Mouse (Mus musculus) hindbrain, embryonic 10.5 days (tissue): ENCODE measurements around the gene Pkn1. TPM values are rescaled to one million over a fixed set of nuclear protein-coding genes. Genes with fewer than 3 reads are reported as not detected.

Experiments used
- DNase-seq: peaks from one replicate; pipeline ENCODE4 v3.0.0-alpha.2; 2017; ENCODE audit warnings: low spot score
- H3K27ac ChIP-seq: fragments of 300-500 bp; sonication (generic); 2 replicates; pipeline ENCODE4 v1.5.1; 2016; ENCODE audit warnings: mild to moderate bottlenecking, moderate library complexity
- H3K27me3 ChIP-seq: fragments of 300-500 bp; sonication (generic); 2 replicates; pipeline ENCODE4 v1.6.1; 2016; ENCODE audit warnings: mild to moderate bottlenecking; ENCODE audit not compliant: poor library complexity, insufficient read depth, severe bottlenecking
- H3K36me3 ChIP-seq: fragments of 300-500 bp; sonication (generic); 2 replicates; pipeline ENCODE4 v1.6.1; 2016; ENCODE audit warnings: mild to moderate bottlenecking, moderate library complexity
- H3K4me1 ChIP-seq: fragments of 300-500 bp; sonication (generic); replicated peaks from 2 replicates; pipeline ENCODE4 v1.6.1; 2016; ENCODE audit warnings: mild to moderate bottlenecking
- H3K4me3 ChIP-seq: fragments of 300-500 bp; sonication (generic); 2 replicates; pipeline ENCODE4 v1.5.1; 2016; ENCODE audit warnings: mild to moderate bottlenecking, moderate library complexity
- H3K9me3 ChIP-seq: fragments of 300-500 bp; sonication (generic); 2 replicates; pipeline ENCODE4 v1.6.1; 2016; ENCODE audit warnings: mild to moderate bottlenecking, moderate library complexity
- WGBS: fragments of 180-500 bp; shearing (Covaris S2); methylation state at CpG from one replicate; pipeline ENCODE4 v1.1.7; 2016; 5-methylcytosine and 5-hydroxymethylcytosine counted together
- polyA plus RNA-seq: library from polyadenylated mRNA; unstranded; fragments of >200 nt; fragmentation: Nextera tagmentation; extraction: Ambion mirVana; gene quantifications from 2 replicates; pipeline ENCODE4 v1.2.1, GENCODE M21; 2016

The Pkn1 gene
- polyA plus RNA-seq, 1 experiment from 2014 or later: 29.9 TPM

DNA sequence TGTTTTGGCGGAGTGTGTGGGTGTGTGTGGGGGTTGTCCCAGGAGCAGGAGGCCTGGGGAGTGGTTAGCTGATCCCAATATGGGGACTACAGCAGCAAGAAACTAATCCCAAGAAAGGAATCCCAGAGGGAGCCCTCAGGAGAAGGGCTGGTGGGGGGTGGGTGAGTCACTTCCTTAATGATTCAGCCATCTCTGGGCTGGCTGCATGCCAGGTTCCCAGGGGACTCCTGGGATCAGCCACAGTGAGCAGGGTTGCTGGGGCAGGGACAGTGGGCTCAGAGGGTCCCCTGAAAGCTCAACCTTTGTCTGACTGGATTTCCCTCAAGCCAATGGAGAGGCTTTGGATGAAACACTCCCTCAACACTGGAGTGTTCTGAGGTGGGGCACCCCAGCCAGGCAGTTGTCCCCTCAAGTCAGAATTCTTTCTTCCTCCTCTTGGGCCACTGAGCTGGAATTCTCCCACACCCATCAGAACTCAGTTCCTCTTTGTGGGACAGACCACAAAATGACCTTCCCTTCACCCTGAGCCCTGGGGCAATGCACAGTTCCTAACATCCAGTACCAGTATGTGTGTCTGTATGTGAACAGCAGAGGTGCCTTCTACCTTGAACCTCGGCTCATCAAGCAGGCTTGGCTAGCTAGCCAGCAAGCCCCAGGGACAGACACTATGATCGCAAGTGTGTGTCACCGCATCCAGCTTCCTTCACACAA, 39.0 kb upstream of the Pkn1 start:
- Histone ChIP-seq H3K27me3 (peaks cover 64% of the 10 kb centered on the region), H3K27ac (no peak overlapping the region), H3K9me3 (peaks cover 7% of the 10 kb centered on the region; the same call in 1 of the 2 replicates), H3K4me3 (no peak overlapping the region), H3K4me1 (peaks cover 26% of the 10 kb centered on the region), H3K36me3 (no peaks in the 10 kb centered on the region)
- WGBS: 79% methylated on average over 4 of the region's 4 CpGs
- DNase-seq: no peak

DNA sequence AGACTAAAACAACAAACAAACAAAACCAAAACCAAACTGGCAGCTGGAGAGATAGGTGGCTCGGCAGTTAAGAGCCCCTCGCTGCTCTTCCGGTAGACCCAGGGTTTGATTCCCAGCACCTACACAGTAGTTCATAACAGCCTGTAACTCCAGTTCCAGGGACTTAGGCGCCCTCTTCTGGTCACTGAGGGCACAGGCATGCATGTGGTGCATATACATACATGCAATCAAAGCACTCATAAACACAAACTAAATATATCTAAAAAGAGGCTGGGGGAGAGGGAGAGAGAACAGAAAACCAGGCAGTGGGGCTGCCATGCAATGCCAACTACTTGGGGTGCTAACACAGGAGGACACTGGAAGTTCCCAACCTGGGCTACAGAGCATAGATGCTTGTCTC, 38.4 kb upstream of the Pkn1 start:
- no peak for DNase-seq
- WGBS: 86% methylated on average over 4 of the region's 4 CpGs

DNA sequence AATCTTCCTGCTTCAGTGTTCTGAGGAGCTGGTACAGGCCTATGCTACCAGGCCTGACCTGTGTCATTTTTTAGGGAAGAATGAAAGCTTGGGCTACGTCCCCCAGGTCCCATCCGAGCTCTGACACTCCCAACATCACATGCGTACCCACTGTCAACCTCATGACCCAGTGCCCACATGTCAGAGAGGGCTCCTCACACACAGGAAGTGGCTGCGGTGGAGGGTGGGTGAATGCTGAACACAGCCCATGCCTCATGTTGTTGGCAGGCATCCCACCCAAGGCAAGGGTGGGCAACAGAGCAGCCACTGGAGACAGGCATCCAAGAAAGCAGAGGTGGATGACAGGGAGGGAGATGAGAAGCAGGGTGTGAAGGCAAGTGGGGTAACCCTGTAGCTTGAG, 37.7 kb upstream of the Pkn1 start:
- H3K27ac ChIP-seq: no peak overlapping the region
- no peaks in the 10 kb centered on the region for H3K36me3 ChIP-seq
- peaks cover 26% of the 10 kb centered on the region for H3K4me1 ChIP-seq
- H3K4me3 ChIP-seq: no peak overlapping the region
- H3K27me3 ChIP-seq: peaks cover 51% of the 10 kb centered on the region
- 84% methylated on average over 4 of the region's 4 CpGs for WGBS
- H3K9me3 ChIP-seq: peaks cover 7% of the 10 kb centered on the region; the same call in 1 of the 2 replicates
- no peak for DNase-seq

More for the DNA sequence above, 38.4 kb upstream of the Pkn1 start:
- Histone ChIP-seq H3K4me3 (no peak overlapping the region), H3K9me3 (peaks cover 7% of the 10 kb centered on the region; the same call in 1 of the 2 replicates), H3K4me1 (peaks cover 26% of the 10 kb centered on the region), H3K27ac (no peak overlapping the region), H3K27me3 (peaks cover 57% of the 10 kb centered on the region), H3K36me3 (no peaks in the 10 kb centered on the region)

DNA sequence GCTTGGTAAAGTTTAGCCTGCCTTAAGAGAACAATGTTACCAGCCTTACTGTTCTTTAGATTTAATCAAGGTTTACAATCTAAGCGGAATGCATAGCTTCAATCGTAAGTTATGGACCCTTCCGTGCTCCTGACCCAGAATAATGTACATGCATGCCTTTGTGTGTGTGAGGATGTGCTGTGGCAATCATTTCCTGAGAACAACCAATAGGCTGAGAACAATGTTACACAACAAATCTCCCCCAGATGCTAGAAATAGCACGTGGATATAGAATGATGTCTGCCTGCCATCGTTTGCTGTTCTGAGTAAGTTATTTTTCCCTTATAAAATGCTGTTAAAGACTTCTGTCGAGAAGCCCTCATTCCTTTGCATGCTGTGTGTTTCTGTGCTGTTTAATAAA, 33.9 kb upstream of the Pkn1 start:
- Histone ChIP-seq H3K4me1 (peaks cover 5% of the 10 kb centered on the region; the same call in 1 of the 2 replicates), H3K27me3 (peaks cover 19% of the 10 kb centered on the region), H3K9me3 (peaks cover 7% of the 10 kb centered on the region; the same call in 1 of the 2 replicates), H3K27ac (no peak overlapping the region), H3K4me3 (no peak overlapping the region), H3K36me3 (no peaks in the 10 kb centered on the region)
- WGBS: 83% methylated on average over 6 of the region's 6 CpGs
- DNase-seq: no peak

DNA sequence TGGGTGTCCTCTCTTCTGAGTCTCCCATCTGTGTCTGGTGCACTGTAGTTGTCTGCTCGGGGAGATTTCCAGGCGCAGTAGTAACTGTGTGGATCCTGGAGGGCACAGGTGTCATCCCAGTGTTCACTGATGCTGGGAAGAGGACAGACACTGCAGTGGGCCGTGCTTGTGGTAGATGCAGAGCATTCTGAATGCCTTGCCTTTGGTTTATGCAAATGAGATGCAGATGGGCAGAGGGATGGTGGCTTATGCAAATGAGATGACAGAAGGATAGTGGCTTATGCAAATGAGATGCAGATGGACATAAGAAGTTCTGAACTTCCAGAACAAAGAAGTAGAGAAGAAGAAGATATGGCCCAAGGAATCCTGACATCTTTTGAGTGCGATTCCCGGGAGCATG, 32.9 kb upstream of the Pkn1 start:
- Histone ChIP-seq H3K4me1 (no peaks in the 10 kb centered on the region), H3K9me3 (peaks cover 2% of the 10 kb centered on the region; the same call in 1 of the 2 replicates), H3K36me3 (no peaks in the 10 kb centered on the region), H3K27me3 (peaks cover 19% of the 10 kb centered on the region), H3K27ac (no peak overlapping the region), H3K4me3 (no peak overlapping the region)
- 72% methylated on average over 5 of the region's 5 CpGs for WGBS
- no peak for DNase-seq

DNA sequence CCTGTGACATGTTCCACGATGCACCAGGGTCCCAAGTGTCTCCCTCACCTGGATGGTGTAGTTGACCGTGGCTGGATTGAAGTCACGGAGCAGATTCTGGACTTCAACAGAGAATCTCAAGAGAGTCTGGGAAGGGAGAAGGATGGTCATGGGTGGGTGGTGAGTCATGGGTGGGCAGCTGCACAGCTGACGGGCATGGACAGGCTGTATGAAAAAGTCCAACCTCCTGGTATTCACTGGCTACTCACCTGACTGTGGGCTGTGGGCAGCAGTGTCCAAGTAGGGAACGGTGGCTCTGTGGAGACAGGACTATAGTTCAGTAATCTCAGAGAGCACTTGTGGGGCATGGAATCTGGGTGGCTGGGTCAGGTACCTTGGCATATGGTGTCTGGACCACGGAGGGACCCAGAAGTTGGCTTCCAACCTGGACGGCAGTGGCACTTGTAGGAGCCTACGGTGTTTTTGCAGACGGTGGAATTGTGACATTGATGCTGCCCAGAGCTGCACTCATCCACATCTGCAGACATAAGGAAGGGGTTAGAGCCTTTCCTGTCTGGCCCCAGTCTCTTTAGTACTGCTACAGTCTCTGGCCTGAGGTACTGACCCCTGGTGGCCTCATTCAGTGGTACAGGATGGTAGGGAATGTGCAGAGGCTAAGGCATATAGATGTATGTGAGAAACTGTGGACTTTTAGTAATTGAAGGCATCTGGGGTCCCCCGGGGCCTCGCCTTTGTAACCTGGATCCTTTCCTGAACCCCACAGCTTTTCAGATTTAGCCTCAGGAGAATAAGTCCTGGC, 30.2 kb upstream of the Pkn1 start:
- Histone ChIP-seq H3K4me3 (no peak overlapping the region), H3K27ac (no peak overlapping the region), H3K4me1 (no peaks in the 10 kb centered on the region), H3K27me3 (peaks cover 10% of the 10 kb centered on the region), H3K9me3 (no peaks in the 10 kb centered on the region), H3K36me3 (peaks cover 23% of the 10 kb centered on the region)
- peak; percentile 63 for DNase-seq
- 79% methylated on average over 11 of the region's 11 CpGs for WGBS

DNA sequence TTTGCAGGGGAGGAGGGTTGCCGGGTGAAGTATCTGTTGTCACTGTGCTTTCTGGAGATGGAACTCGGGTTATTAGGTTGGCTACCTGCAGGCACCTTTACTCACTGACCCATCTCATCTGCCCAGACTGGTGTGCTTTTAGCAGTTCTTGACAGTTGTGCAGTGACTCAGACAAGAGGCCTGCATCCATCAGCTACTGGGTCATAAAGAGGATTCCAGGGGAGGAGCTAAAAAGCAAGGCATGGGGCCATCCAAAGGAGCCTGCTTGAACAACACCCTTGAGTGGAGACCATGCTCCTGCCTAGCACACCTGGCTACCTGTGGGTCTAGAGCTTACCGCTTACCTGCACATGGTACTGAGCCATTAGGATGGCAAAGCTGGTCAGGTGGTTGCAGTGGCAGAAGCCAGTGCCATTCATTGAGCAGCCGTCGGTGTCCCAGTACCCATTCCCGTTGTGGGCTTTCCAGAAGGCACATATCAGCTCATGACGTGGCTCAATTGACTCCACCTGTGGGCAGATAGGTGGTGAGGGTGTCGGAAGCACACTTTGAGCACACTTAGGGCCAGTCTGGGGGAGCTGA, 26.6 kb upstream of the Pkn1 start:
- 94% methylated on average over 8 of the region's 8 CpGs for WGBS
- Histone ChIP-seq H3K36me3 (peaks cover 59% of the 10 kb centered on the region), H3K27me3 (no peaks in the 10 kb centered on the region), H3K4me3 (no peak overlapping the region), H3K27ac (no peak overlapping the region), H3K4me1 (no peaks in the 10 kb centered on the region), H3K9me3 (no peaks in the 10 kb centered on the region)
- DNase-seq: no peak

DNA sequence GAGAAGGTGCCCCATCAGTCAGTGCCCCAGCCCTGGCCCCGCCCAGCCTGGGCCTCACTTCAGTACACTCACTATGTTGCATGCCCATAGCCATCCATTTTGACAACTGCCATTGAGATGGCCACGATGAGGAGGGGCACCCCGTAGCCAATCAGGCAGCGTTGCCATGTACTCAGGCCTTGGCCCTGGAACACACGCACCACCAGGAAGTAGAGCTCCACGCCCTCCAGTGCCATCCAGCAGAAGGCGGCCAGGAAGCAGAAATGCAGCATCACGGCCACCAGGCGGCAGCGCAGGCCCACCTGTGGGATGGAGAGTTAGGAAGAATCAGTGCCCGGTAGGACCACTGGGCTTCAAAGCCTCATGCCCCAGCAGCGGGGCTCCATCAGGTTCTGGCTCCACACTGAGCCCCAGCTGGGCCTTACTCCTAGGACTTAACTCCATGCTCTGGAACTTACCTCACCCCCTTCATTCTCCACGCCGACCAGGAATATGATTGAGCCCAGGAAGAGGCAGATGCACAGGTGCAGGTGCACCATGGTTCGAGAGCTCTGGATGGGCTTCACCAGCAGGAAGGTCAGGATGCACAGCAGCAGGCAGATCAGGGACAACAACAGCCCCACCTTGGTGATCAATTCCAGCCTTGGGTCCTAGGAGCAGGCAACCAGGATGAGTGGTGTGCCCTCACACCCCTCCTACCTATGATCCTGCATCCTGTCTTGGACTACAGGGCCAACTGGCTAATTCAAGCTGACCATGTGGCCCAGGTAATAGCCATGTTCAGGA, 25.9 kb upstream of the Pkn1 start:
- Histone ChIP-seq H3K9me3 (no peaks in the 10 kb centered on the region), H3K4me1 (no peaks in the 10 kb centered on the region), H3K27me3 (no peaks in the 10 kb centered on the region), H3K4me3 (no peak overlapping the region), H3K27ac (no peak overlapping the region), H3K36me3 (peaks cover 66% of the 10 kb centered on the region)
- WGBS: 57% methylated on average over 15 of the region's 15 CpGs
- DNase-seq: peak; percentile 76

DNA sequence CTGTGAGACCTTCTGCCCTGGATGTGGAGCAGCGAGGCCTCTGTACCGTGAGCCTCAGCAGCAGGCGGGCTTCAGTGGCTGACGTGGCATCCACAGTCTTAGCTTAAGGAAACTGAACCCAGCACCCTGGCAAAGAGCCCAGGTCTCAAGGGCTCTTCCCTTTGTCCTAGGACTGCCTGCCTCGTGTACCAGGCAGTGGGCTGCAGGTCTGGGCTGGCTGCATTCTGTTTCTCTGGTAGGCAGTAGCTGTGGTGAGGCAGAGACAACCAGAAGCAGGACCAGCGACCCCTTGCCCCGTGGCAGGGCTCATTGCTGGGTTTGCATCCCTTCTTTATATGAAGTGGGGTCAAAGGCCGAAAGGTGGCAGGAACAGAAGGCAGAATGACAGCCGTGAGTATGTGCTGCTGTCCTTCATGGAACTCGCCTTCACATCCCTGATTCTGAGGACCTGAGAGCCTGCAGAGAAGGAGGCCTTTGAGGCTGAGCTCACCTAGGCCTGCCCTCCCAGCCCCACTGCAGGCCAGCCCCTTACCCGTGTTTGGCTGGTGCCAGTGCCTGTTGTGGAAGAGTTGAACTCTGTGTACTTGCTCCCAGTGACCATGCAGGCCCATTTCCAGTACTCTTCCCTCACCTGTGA, 24.6 kb upstream of the Pkn1 start:
- no peak for DNase-seq
- 93% methylated on average over 11 of the region's 11 CpGs for WGBS
- no peaks in the 10 kb centered on the region for H3K9me3 ChIP-seq
- no peaks in the 10 kb centered on the region for H3K4me1 ChIP-seq
- no peaks in the 10 kb centered on the region for H3K27me3 ChIP-seq
- H3K36me3 ChIP-seq: peaks cover 77% of the 10 kb centered on the region
- H3K4me3 ChIP-seq: no peak overlapping the region
- H3K27ac ChIP-seq: no peak overlapping the region

DNA sequence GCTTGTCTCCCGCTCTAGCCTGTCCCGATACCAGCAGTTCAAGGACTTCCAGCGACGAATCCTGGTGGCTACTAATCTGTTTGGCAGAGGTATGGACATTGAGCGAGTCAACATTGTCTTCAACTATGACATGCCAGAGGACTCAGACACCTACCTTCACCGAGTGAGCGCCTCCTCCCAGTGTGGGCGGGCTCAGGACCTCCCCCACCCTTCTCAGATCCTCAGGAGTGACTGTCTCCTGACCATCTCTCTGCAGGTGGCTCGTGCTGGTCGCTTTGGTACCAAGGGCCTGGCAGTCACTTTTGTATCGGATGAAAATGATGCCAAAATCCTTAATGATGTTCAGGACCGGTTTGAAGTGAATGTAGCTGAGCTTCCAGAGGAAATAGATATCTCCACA, 23.7 kb upstream of the Pkn1 start:
- 90% methylated on average over 12 of the region's 12 CpGs for WGBS
- no peak overlapping the region for H3K27ac ChIP-seq
- DNase-seq: no peak
- H3K9me3 ChIP-seq: no peaks in the 10 kb centered on the region
- H3K36me3 ChIP-seq: peaks cover 77% of the 10 kb centered on the region
- no peak overlapping the region for H3K4me3 ChIP-seq
- no peaks in the 10 kb centered on the region for H3K27me3 ChIP-seq
- no peaks in the 10 kb centered on the region for H3K4me1 ChIP-seq

DNA sequence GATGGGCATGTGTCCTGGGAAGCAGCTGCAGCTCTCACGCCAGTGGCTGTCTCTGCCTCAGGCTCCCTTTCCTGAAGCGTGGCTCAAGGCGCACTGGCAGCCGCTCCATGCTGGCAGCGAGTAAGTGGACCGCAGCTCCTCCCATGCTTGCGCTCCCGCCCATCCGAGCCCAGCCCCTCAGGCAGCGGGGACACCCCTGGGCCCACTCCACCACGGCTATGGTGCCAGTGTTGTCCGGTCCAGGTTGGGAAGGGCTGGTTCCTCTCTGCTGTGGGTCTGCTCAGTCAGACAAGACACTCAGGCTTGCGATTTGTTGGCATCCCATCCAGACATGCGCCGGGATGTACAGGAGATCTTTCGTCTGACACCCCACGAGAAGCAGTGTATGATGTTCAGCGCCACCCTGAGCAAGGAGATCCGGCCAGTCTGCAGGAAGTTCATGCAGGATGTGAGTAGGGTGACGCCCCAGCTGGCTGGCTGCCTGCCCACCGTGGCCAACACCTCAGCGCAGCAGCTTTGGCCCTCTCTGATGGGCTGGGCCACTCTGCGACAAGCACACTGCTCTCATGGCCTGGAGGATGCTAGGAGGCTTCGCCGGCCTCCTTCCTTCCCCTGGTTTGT, 22.5 kb upstream of the Pkn1 start:
- H3K27me3 ChIP-seq: no peaks in the 10 kb centered on the region
- peaks cover 77% of the 10 kb centered on the region for H3K36me3 ChIP-seq
- 94% methylated on average over 25 of the region's 25 CpGs for WGBS
- no peaks in the 10 kb centered on the region for H3K9me3 ChIP-seq
- H3K27ac ChIP-seq: no peak overlapping the region
- H3K4me1 ChIP-seq: peaks cover 10% of the 10 kb centered on the region
- H3K4me3 ChIP-seq: no peak overlapping the region
- no peak for DNase-seq

DNA sequence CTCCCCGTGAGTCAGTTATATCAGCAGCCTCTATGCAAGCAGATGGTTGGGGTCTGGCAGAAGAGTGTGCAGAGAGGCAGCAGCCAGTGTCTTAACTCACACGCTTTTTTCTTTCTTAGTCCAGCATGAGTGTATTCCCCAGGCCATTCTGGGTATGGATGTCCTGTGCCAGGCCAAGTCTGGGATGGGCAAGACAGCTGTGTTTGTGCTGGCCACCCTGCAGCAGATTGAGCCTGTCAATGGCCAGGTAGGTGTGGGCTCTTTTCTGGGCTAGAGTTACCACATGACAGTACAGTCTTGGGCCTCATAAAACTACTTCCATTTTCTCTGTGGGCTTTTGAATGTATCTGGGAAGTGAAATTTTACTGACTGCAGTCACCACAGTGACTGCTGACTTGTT, 20.7 kb upstream of the Pkn1 start:
- 89% methylated on average over 2 of the region's 2 CpGs for WGBS
- Histone ChIP-seq H3K27me3 (no peaks in the 10 kb centered on the region), H3K27ac (no peak overlapping the region), H3K36me3 (peaks cover 59% of the 10 kb centered on the region), H3K4me3 (no peak overlapping the region), H3K9me3 (no peaks in the 10 kb centered on the region), H3K4me1 (peaks cover 17% of the 10 kb centered on the region)
- DNase-seq: no peak
